Mouse (Mus musculus) gastrocnemius, adult 2 months (tissue): Measurements from ENCODE around the gene Slc38a8. TPM values are rescaled to one million over a fixed set of nuclear protein-coding genes. Genes with fewer than 3 reads are reported as not detected.

Source experiments
- DNase-seq: peaks from one replicate; pipeline ENCODE4 v3.0.0; 2022
- H3K27ac ChIP-seq: fragments of 200-600 bp; 2 replicates; pipeline ENCODE4 v1.8.1; 2022; ENCODE audit warnings: mild to moderate bottlenecking
- H3K4me3 ChIP-seq: fragments of 200-600 bp; 2 replicates; pipeline ENCODE4 v1.8.1; 2022; ENCODE audit warnings: mild to moderate bottlenecking, moderate library complexity
- CTCF ChIP-seq: fragments of 200-600 bp; IDR thresholded peaks from 2 replicates; pipeline ENCODE4 v1.8.1; 2022; ENCODE audit warnings: antibody characterized with exemption, mild to moderate bottlenecking, moderate library complexity
- intact Hi-C: fragments of 180-260 bp; cut with DNase I; formaldehyde crosslinking; loops from one replicate; pipeline ENCODE4 v1.15.1; 2025
- total RNA-seq, 2 experiments: library from RNA; stranded (reverse); gene quantifications; 2 replicates each; pipeline ENCODE4 v1.2.3; 2021

Gene Slc38a8
- total RNA-seq, 2 experiments from 2014 or later = not detected

DNA sequence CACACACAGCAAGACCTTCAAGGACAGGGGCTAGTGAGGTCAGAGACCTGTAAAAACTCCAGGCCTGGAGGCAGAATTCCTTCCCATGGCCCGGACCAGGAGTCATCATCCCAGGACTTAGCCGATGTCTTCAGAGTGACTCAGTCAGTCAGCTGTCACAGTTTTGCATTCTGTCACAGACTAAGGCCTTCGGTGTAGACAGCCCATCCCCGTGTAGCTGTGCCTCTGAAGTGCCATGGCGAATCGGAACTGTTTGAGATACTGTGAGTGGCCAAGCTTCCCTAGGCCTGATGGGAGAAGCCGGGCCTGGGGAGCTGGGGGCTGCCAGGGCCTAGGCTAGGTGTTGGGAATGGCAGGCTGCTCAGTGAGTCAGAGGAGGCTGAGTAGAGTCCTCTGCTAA lies 70.8 kb downstream of the Slc38a8 start:
- intact Hi-C loops = no loop called here
- TF ChIP-seq CTCF = no peak
- no peak for DNase-seq
- H3K4me3 ChIP-seq = no peak overlapping the region
- H3K27ac ChIP-seq = no peak overlapping the region

- no peak for TF ChIP-seq CTCF
- H3K27ac ChIP-seq = no peak overlapping the region
- intact Hi-C loops = no loop called here
- no peak for DNase-seq
- no peak overlapping the region for H3K4me3 ChIP-seq
These were observed 71.2 kb downstream of the Slc38a8 start for GRCm38 (mm10) chr8:119430250-119430649.

Other genes starting within 250 kb of the Slc38a8 start
- gene Hsbp1, start 157.2 kb downstream of the Slc38a8 start, total RNA-seq = 100 to 1,000 TPM; 132 to 151 TPM
- gene Mlycd, start 106.8 kb downstream of the Slc38a8 start, total RNA-seq = 100 to 1,000 TPM in 1 of 2 experiments, 10 to 100 TPM in 1; 78.9 to 103 TPM
- 10 to 100 TPM in 1 of 2 experiments, 1 to 10 TPM in 1; 9.3 to 19.7 TPM for gene Osgin1, start 67.6 kb downstream of the Slc38a8 start, total RNA-seq
- not detected for gene Necab2, start 55.0 kb downstream of the Slc38a8 start, total RNA-seq
- gene Mbtps1, start 57.0 kb upstream of the Slc38a8 start, total RNA-seq = 10 to 100 TPM; 28.6 to 28.7 TPM
- gene Hsdl1, start 73.5 kb upstream of the Slc38a8 start, total RNA-seq = 10 to 100 TPM; 15.9 to 16.6 TPM
- gene Dnaaf1, start 73.5 kb upstream of the Slc38a8 start, total RNA-seq = not detected
- 1 to 10 TPM; 5.2 to 6.6 TPM for gene Taf1c, start 103.5 kb upstream of the Slc38a8 start, total RNA-seq
- gene Adad2, start 111.0 kb upstream of the Slc38a8 start, total RNA-seq = not detected
- 10 to 100 TPM; 14.1 to 14.3 TPM for gene Kcng4, start 134.0 kb upstream of the Slc38a8 start, total RNA-seq
- gene Wfdc1, start 164.7 kb upstream of the Slc38a8 start, total RNA-seq = 10 to 100 TPM; 96.5 to 98.7 TPM
- under 1 TPM; 0.08 to 0.10 TPM for gene Atp2c2, start 198.3 kb upstream of the Slc38a8 start, total RNA-seq